Mouse (Mus musculus): Measurements from ENCODE around the gene Trio.

Trio gene

GRCm38 (mm10) chr15:28025447-28026166 lies at the start of gene Trio:
TSS of gene Trio (minus strand) at chr15:28025848.
- peak; percentile 57 to 71 for DNase-seq (ENCODE audit: low read depth in 2 of 2, low spot score in 2 of 2)

DNA sequence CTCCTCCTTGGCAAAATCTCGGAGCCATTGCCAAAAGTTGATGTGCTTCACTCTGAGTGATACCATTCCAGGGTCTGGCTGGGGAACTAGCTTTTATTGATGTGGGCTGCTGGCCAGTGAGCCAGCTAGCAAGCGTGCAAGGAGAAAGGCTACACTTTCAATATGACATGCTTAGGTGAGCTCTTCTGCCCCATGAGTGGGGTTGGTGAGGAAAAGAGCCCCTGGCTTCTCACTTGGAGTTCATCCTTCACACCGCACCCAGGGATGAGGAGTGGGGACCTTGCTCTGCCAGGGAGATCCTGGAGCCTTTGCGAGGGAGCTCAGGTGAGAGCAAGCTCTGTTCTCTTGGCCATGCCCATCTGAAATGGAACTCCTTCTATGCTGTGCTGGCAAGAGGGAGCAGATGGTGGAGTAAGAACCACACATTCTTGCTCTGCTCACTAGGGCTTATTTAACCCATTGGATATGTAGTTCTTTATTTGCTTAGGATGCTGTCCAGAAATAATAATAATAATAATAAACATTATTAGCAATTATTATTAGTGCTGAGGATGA lies 48.8 kb upstream of the Trio start:
- no peak for DNase-seq (ENCODE audit: low read depth in 2 of 2, low spot score in 2 of 2)

GRCm38 (mm10) chr15:28071601-28072000 lies 46.0 kb upstream of the Trio start:
- no peak for DNase-seq (ENCODE audit: low read depth in 2 of 2, low spot score in 2 of 2)

- DNase-seq (ENCODE audit: low read depth in 2 of 2, low spot score in 2 of 2), result no peak
These were observed 45.2 kb upstream of the Trio start for GRCm38 (mm10) chr15:28070771-28071419.

DNA sequence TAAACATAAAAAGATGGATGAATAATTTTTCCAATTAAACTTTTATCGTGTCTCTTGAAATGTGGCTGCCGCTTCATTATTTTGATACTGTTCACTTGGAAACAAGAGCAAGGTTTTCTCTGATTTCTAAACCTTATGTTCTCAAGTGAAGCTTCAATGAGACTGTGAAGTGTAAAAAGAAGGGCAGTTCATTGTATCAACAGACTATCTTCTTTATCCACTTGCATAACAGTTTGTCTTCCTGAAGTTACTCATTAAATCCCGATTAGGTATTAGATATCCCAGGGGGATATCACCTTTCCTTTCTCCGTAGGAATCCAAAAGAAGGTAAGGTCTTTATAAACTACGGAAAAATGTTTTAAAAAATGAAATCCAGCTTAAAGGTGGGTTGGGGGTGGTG lies 44.6 kb upstream of the Trio start:
- DNase-seq (ENCODE audit: low read depth in 2 of 2, low spot score in 2 of 2), result no peak

GRCm38 (mm10) chr15:28067373-28067772 lies 41.7 kb upstream of the Trio start:
- no peak for DNase-seq (ENCODE audit: low read depth in 2 of 2, low spot score in 2 of 2)

DNA sequence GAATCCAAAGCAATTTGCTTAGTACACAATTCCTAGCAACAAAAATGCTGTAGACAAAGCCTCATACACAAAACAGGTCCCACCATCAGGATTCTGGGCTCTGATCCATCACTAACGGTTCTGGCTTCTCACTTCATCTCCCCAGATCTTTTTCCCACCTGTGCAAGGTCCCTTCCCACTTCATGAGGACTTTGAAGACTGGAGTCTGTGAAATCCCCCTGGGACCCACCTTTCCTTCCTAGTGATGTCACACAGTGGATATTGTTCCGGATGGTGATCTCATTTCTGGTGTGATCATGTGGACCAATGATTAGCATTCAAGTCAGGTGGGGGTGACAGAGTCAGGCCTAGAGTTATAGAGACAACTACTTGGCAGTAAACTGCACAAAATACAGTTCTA lies 40.8 kb upstream of the Trio start:
- no peak for DNase-seq (ENCODE audit: low read depth in 2 of 2, low spot score in 2 of 2)

DNA sequence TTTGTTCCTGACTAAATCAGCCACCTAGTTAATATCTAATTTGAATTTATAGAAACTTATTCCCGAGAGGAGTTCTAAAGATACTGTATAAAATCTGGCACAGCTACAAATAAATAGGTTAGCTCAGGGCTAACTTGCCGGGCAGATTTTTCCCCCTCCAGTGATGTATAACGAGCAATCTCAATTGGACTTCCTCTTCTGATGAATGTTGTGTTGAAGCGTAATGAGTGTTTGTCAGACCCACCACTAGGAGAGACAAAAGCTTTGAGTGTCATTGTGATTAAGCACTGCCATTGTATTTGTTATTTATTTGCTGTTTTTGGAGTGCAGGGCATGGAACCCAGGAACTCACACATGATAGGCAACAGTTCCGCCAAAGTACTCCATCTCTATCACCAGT lies 39.9 kb upstream of the Trio start:
- no peak for DNase-seq (ENCODE audit: low read depth in 2 of 2, low spot score in 2 of 2)

GRCm38 (mm10) chr15:28064733-28065088 lies 39.1 kb upstream of the Trio start:
- no peak for DNase-seq (ENCODE audit: low read depth in 2 of 2, low spot score in 2 of 2)

- DNase-seq (ENCODE audit: low read depth in 2 of 2, low spot score in 2 of 2), result no peak
These were observed 38.6 kb upstream of the Trio start for GRCm38 (mm10) chr15:28064081-28064732.

DNA sequence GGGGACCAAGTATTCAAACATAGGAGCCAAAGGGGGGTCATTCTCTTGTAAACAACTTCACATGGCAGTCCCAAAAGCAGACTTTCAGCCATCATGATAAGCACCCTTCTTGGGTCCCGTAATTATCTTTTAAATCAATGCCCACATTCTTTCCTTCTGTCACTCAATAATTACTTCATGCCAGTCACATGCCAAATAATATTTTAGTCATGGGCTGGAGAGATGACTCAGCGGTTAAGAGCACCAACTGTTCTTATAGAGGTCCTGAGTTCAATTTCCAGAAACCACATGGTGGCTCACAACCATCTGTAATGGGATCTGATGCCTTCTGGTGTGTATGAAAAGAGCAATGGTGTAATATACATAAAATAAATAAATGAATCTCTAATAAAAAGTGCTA lies 37.8 kb upstream of the Trio start:
- DNase-seq (ENCODE audit: low read depth in 2 of 2, low spot score in 2 of 2), result no peak

GRCm38 (mm10) chr15:28062016-28062415 lies 36.4 kb upstream of the Trio start:
- DNase-seq (ENCODE audit: low read depth in 2 of 2, low spot score in 2 of 2), result no peak

DNA sequence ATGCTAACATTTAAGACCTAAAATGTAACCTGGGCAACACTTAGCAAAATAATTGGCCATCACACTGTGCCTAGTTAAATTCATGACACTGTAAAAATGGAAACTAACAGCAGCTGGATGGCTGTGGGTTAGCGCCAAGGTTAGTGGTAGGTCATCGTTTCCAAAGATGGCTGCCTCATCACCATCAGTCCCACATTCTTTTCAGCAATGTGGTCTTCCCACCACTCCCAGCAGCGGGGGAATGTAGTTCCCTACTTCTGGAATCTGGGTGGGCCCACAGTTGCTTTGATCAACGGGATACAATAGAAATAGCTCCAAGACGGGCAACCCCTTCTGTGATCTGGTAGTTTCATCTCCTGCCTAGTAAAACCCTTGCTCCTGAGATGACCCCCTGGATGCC lies 35.3 kb upstream of the Trio start:
- no peak for DNase-seq (ENCODE audit: low read depth in 2 of 2, low spot score in 2 of 2)

DNA sequence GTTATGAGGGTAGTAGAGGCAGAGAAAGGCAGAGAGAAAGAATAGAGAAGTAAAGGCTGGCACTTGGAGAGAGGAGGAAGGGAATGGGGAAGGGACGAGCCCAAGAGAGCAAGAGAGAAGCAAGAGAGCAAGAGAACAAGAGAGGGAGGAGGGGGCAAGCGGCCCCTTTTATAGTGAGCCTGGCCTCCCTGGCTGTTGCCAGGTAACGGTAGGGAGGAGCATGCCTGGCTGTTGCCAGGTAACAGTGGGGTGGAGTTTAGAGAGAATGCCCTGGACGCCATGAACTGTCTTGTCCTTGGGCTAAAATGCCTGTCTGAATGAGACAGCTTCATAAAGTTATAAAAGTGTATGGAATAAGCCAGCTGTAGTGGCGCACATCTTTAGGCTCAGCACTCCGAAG lies 34.8 kb upstream of the Trio start:
- DNase-seq (ENCODE audit: low read depth in 2 of 2, low spot score in 2 of 2), result no peak

GRCm38 (mm10) chr15:28057545-28057944 lies 31.9 kb upstream of the Trio start:
- DNase-seq (ENCODE audit: low read depth in 2 of 2, low spot score in 2 of 2), result no peak

DNA sequence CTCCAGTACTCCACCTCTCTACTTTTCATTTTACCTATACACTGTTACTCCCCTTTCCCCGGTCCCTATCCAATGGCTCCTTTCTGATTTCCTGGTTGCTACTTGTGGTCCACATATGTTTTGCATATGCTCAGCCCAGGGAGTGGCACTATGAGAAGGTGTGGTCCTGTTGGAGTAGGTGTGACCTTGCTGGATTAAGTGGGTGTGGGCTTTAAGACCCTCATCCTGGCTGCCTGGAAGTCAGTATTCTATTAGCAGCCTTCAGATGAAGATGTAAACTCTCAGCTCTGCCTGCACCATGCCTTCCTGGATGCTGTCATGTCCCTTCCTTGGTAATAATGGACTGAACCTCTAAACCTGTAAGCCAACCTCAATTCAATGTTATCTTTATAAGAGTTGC lies 29.1 kb upstream of the Trio start:
- no peak for DNase-seq (ENCODE audit: low read depth in 2 of 2, low spot score in 2 of 2)

- no peak for DNase-seq (ENCODE audit: low read depth in 2 of 2, low spot score in 2 of 2)
These were observed 28.5 kb upstream of the Trio start for GRCm38 (mm10) chr15:28054111-28054510.

GRCm38 (mm10) chr15:28053226-28053625 lies 27.6 kb upstream of the Trio start:
- no peak for DNase-seq (ENCODE audit: low read depth in 2 of 2, low spot score in 2 of 2)

GRCm38 (mm10) chr15:28051811-28052210 lies 26.2 kb upstream of the Trio start:
- DNase-seq (ENCODE audit: low read depth in 2 of 2, low spot score in 2 of 2), result no peak

DNA sequence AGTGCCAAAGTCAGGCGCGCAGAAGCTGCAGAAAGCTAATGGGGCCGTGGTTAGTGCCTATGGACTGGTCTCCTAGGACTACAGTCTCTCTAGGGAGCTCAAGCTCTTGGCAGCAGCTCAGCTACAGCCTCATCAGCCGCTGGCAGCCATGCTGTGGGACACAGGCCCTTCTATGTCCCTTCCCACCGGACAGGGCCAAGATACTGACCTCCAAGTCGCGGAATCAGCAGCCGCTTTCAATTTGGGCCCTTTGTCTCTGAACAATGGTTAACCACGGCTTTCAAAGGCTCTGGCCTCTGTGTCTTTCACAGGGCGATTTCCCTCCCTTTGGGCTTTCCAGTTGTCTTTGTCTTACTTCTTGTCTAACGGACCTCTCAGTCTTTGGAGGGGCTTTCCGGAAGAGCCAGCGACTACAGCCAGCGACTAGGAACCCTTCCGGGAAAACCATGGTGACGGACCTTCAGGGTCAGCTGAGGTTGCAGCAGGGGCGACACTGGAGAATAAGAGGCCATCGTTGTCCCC lies 25.5 kb upstream of the Trio start:
- no peak for DNase-seq (ENCODE audit: low read depth in 2 of 2, low spot score in 2 of 2)

- no peak for DNase-seq (ENCODE audit: low read depth in 2 of 2, low spot score in 2 of 2)
These were observed 22.1 kb upstream of the Trio start for GRCm38 (mm10) chr15:28047711-28048110.

Measured in CD8-positive naive resting alpha-beta T cell, adult 2 months (primary cell).